Mouse (Mus musculus): ENCODE results near the gene Miga1. TPM values are rescaled to one million over a fixed set of nuclear protein-coding genes. Genes with fewer than 3 reads are reported as not detected.
"Not testable (repeated sequence)": the region's sequence is repeated elsewhere in the genome, so short reads cannot be mapped to it uniquely, and the experiment has no call there.

Miga1 gene
- total and polyA plus RNA-seq, 2 experiments: 0.94 to 2.2 TPM

DNA sequence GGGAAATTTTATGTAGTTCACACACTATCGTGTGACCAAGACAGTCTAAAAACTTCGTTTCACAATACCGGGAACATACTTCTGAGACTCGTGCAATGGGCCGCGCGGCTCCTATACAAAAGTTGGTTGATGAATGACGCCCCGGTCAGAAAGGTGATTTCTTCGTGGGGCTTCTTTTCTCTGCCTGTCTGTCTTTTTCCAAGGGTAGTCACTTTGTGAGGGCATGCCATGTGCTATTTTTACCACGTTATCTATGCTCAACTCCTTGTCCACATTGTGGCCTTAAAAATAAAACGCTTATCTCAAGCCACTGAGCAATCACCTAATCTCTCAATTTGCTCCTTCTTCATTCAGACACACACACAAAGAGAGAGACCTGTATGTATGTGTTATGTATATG lies 75.4 kb downstream of the Miga1 start:
- H3K4me3 ChIP-seq (ENCODE audit: insufficient read depth, low read depth, low read length): no peak overlapping the region
- no peak overlapping the region for H3K27ac ChIP-seq (replicated peaks; ENCODE audit: insufficient read depth, low read depth, low read length)
- 73% methylated on average over 12 of the region's 12 CpGs for WGBS
- H3K4me1 ChIP-seq (ENCODE audit: control insufficient read depth, insufficient read depth, low read length): peaks cover 3% of the 10 kb centered on the region; the same call in 1 of the 2 replicates
- H3K9ac ChIP-seq (ENCODE audit: low read depth, low read length): no peak overlapping the region
- 0 out of 2 replicates have a peak, but pooled peaks cover 5% of the 10 kb centered on the region for H3K27me3 ChIP-seq (ENCODE audit: control insufficient read depth, insufficient read depth, low read length)
- no peak for TF ChIP-seq POLR2A (IDR thresholded peaks at IDR 0.05; ENCODE audit: extremely low read depth, insufficient read depth, low read length)
- no peak for TF ChIP-seq CTCF (IDR thresholded peaks at IDR 0.05; ENCODE audit: low read depth, low read length)
- no peak for DNase-seq (ENCODE audit: extremely low read depth, low read depth, low spot score)
- no peaks in the 10 kb centered on the region for H3K79me2 ChIP-seq (ENCODE audit: control insufficient read depth, insufficient read depth, low read length)
- H3K36me3 ChIP-seq (ENCODE audit: control insufficient read depth, insufficient read depth, low read length): no peaks in the 10 kb centered on the region

DNA sequence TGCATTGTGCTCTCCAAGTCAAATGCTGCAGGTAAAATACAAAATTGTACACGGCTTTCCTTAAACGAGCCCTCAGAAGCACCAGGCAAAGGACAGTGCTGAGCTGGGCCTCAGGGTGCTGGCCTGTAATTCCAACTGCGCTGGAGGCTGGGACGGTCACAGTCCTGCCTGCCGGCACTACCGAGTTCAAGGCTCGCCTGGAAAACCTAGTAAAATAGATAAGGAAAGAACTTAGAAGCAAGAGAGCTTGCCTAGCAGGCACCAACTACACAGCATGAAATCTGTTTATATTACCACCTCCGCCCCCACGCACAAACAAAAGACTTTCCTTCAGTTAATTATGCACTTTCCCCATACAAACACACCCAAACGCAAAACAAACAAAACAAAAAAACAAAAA lies 75.8 kb downstream of the Miga1 start:
- H3K27ac ChIP-seq (replicated peaks; ENCODE audit: insufficient read depth, low read depth, low read length): no peak overlapping the region
- H3K4me1 ChIP-seq (ENCODE audit: control insufficient read depth, insufficient read depth, low read length): peaks cover 3% of the 10 kb centered on the region; the same call in 1 of the 2 replicates
- 76% methylated on average over 10 of the region's 10 CpGs for WGBS
- TF ChIP-seq POLR2A (IDR thresholded peaks at IDR 0.05; ENCODE audit: extremely low read depth, insufficient read depth, low read length) (no peak), CTCF (IDR thresholded peaks at IDR 0.05; ENCODE audit: low read depth, low read length) (no peak)
- H3K79me2 ChIP-seq (ENCODE audit: control insufficient read depth, insufficient read depth, low read length): no peaks in the 10 kb centered on the region
- no peak overlapping the region for H3K9ac ChIP-seq (ENCODE audit: low read depth, low read length)
- DNase-seq (ENCODE audit: extremely low read depth, low read depth, low spot score): no peak
- no peak overlapping the region for H3K4me3 ChIP-seq (ENCODE audit: insufficient read depth, low read depth, low read length)
- H3K27me3 ChIP-seq (ENCODE audit: control insufficient read depth, insufficient read depth, low read length): 0 out of 2 replicates have a peak, but pooled peaks cover 5% of the 10 kb centered on the region
- H3K36me3 ChIP-seq (ENCODE audit: control insufficient read depth, insufficient read depth, low read length): no peaks in the 10 kb centered on the region

DNA sequence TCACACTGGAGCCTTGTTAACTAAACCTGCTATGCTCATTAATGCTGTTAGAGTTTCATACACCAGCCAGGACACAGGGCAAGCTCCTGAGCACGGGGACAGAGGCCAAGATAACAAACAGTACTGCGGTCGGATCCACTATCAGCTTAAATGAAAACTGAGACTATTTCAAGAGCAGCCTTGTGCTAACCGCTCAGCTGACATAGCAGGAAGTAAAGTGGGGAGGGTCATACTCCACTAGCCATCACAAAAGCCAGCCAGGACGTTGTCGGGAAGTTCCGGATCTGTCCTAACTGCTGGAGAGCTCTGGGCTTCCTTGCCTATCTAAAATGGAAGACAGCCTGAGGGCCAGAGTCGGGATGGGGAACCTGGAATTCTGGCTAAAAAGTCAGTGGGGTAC lies 78.3 kb downstream of the Miga1 start:
- Histone ChIP-seq H3K79me2 (ENCODE audit: control insufficient read depth, insufficient read depth, low read length) (no peaks in the 10 kb centered on the region), H3K4me1 (ENCODE audit: control insufficient read depth, insufficient read depth, low read length) (peaks cover 3% of the 10 kb centered on the region; the same call in 1 of the 2 replicates), H3K4me3 (ENCODE audit: insufficient read depth, low read depth, low read length) (no peak overlapping the region), H3K9ac (ENCODE audit: low read depth, low read length) (no peak overlapping the region), H3K27ac (replicated peaks; ENCODE audit: insufficient read depth, low read depth, low read length) (peak overlapping the region; percentile 55), H3K36me3 (ENCODE audit: control insufficient read depth, insufficient read depth, low read length) (no peaks in the 10 kb centered on the region), H3K27me3 (ENCODE audit: control insufficient read depth, insufficient read depth, low read length) (0 out of 2 replicates have a peak, but pooled peaks cover 5% of the 10 kb centered on the region)
- DNase-seq (ENCODE audit: extremely low read depth, low read depth, low spot score): peak; percentile 23
- 26% methylated on average over 8 of the region's 8 CpGs for WGBS
- TF ChIP-seq CTCF (IDR thresholded peaks at IDR 0.05; ENCODE audit: low read depth, low read length): no peak
- TF ChIP-seq POLR2A (IDR thresholded peaks at IDR 0.05; ENCODE audit: extremely low read depth, insufficient read depth, low read length): no peak

DNA sequence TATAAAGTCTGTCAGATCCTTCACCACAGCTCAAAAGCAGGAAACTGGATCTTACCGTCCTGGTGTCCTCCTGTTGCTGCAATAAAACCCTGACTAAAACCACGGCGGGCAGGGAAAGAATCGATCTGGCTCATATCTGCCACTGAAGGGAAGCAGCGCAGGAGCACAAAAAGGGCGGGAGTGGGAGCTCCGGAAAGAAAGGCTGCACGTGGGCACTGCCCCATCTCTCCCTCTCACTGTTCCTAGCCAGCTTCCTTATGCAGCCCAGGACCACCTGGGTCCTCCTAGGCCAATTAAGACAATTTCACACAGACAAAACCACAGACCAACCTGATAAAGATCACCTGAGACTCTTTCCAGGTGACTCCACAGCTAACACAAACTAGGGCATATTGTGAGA lies 78.8 kb downstream of the Miga1 start:
- Histone ChIP-seq H3K27me3 (ENCODE audit: control insufficient read depth, insufficient read depth, low read length) (0 out of 2 replicates have a peak, but pooled peaks cover 5% of the 10 kb centered on the region), H3K79me2 (ENCODE audit: control insufficient read depth, insufficient read depth, low read length) (no peaks in the 10 kb centered on the region), H3K4me1 (ENCODE audit: control insufficient read depth, insufficient read depth, low read length) (peaks cover 3% of the 10 kb centered on the region; the same call in 1 of the 2 replicates), H3K36me3 (ENCODE audit: control insufficient read depth, insufficient read depth, low read length) (no peaks in the 10 kb centered on the region), H3K9ac (ENCODE audit: low read depth, low read length) (no peak overlapping the region), H3K27ac (replicated peaks; ENCODE audit: insufficient read depth, low read depth, low read length) (peak overlapping the region; percentile 27; the same call in 1 of the 2 replicates), H3K4me3 (ENCODE audit: insufficient read depth, low read depth, low read length) (no peak overlapping the region)
- TF ChIP-seq POLR2A (IDR thresholded peaks at IDR 0.05; ENCODE audit: extremely low read depth, insufficient read depth, low read length): no peak
- TF ChIP-seq CTCF (IDR thresholded peaks at IDR 0.05; ENCODE audit: low read depth, low read length): no peak
- WGBS: 56% methylated on average over 8 of the region's 8 CpGs
- no peak for DNase-seq (ENCODE audit: extremely low read depth, low read depth, low spot score)

DNA sequence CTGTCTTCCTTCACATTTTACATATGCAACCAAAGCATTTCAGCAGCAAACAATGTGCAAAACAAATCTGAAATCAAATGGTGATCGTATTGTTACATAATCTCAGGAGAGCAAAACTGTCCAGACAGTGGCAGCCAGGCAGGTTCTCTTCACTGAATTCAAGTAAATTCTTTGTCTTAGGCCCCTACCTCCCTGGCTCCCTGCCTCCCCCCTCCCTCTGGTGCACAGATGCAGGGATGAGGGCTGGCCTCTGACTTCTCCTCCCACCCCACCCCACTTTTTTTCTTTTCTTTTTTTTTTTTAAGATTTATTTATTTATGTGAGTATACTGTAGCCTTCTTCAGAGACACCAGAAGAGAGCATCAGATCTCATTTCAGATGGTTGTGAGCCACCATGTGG lies 79.8 kb downstream of the Miga1 start:
- TF ChIP-seq CTCF (IDR thresholded peaks at IDR 0.05; ENCODE audit: low read depth, low read length): no peak
- TF ChIP-seq POLR2A (IDR thresholded peaks at IDR 0.05; ENCODE audit: extremely low read depth, insufficient read depth, low read length): no peak
- Histone ChIP-seq H3K4me1 (ENCODE audit: control insufficient read depth, insufficient read depth, low read length) (peaks cover 3% of the 10 kb centered on the region; the same call in 1 of the 2 replicates), H3K36me3 (ENCODE audit: control insufficient read depth, insufficient read depth, low read length) (no peaks in the 10 kb centered on the region), H3K79me2 (ENCODE audit: control insufficient read depth, insufficient read depth, low read length) (no peaks in the 10 kb centered on the region), H3K27me3 (ENCODE audit: control insufficient read depth, insufficient read depth, low read length) (0 out of 2 replicates have a peak, but pooled peaks cover under 1% of the 10 kb centered on the region), H3K27ac (replicated peaks; ENCODE audit: insufficient read depth, low read depth, low read length) (no peak overlapping the region), H3K4me3 (ENCODE audit: insufficient read depth, low read depth, low read length) (no peak overlapping the region), H3K9ac (ENCODE audit: low read depth, low read length) (no peak overlapping the region)
- no peak for DNase-seq (ENCODE audit: extremely low read depth, low read depth, low spot score)
- 97% methylated on average over 1 of the region's 1 CpGs for WGBS

DNA sequence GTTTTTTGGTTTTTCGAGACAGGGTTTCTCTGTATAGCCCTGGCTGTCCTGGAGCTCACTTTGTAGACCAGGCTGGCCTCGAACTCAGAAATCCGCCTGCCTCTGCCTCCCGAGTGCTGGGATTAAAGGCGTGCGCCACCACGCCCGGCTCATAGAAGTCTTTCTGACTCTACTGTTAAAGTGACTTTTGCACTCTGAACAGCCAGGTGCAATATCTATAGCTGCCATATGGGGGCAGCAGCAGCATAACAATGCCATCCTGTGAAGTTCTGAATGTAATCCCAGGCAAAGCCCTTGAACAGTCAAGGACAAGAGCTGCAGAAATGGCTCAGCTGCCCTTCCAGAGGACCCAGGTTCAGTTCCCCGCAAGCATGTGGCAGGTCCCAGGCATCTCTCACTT lies 80.8 kb downstream of the Miga1 start:
- not testable (repeated sequence) for H3K27me3 ChIP-seq (ENCODE audit: control insufficient read depth, insufficient read depth, low read length); H3K4me1 ChIP-seq (ENCODE audit: control insufficient read depth, insufficient read depth, low read length); H3K79me2 ChIP-seq (ENCODE audit: control insufficient read depth, insufficient read depth, low read length); H3K36me3 ChIP-seq (ENCODE audit: control insufficient read depth, insufficient read depth, low read length); H3K27ac ChIP-seq (replicated peaks; ENCODE audit: insufficient read depth, low read depth, low read length); H3K9ac ChIP-seq (ENCODE audit: low read depth, low read length); H3K4me3 ChIP-seq (ENCODE audit: insufficient read depth, low read depth, low read length)
- WGBS: 13% methylated on average over 8 of the region's 9 CpGs
- peak; percentile 55 for TF ChIP-seq CTCF (IDR thresholded peaks at IDR 0.05; ENCODE audit: low read depth, low read length)
- peak; percentile 70 for DNase-seq (ENCODE audit: extremely low read depth, low read depth, low spot score)
